Mouse (Mus musculus): ENCODE measurements around the gene Ncor2.

DNA sequence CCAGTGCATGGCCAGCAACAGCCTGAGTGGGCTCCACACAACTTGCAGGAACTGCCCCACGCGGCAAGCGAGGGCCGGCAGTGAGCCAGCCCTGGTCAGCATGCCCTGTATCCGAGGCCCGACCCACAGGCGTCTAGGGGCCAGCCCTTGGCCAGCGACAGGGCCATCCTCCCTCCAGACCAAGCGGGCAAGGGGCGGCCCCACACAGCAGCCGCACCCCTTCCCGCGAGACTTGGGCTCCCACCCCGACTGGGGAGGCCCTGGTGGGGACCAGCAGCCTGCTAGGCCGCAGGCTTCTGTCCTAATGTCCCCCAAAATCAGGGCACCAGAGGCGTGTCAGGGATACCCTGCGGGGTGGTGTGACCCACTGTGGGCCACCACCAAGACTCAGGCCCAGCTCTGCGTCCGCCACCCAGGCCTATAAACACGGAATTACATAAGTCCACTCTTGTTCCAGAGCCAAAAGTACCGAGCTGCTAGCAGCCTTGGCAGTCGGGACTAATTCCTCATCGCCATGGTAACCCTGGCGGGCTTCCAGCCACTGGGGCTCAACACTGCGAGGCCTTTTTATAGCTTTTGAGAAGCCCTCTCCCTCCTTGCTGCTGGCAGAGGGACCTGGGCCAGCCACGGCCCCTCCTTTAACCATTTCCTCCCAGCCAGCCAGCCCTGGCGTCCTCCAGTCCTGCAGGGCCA, 38.0 kb downstream of the Ncor2 start:
- TF ChIP-seq CTCF (IDR thresholded peaks at IDR 0.05 in 2 of 3, conservative IDR thresholded peaks at IDR 0.05 in 1 of 3; ENCODE audit: control insufficient read depth in 1 of 3, insufficient read depth in 1 of 3, low read depth in 2 of 3, low read length in 3 of 3, poor library complexity in 1 of 3, severe bottlenecking in 1 of 3) = no peak
- no peak for TF ChIP-seq USF2 (IDR thresholded peaks at IDR 0.05; ENCODE audit: borderline replicate concordance in 1 of 2, insufficient read depth in 1 of 2, low read depth in 1 of 2, low read length in 2 of 2)
- no peak for TF ChIP-seq MAZ (IDR thresholded peaks at IDR 0.05; ENCODE audit: low read depth, low read length)
- TF ChIP-seq POLR2AphosphoS5 (IDR thresholded peaks at IDR 0.05; ENCODE audit: borderline replicate concordance, low read depth, low read length) = no peak
- no peak; a peak in 1 of 4 replicates for TF ChIP-seq POLR2A (IDR thresholded peaks at IDR 0.05; ENCODE audit: control insufficient read depth in 1 of 2, insufficient read depth in 1 of 2, low read depth in 1 of 2, low read length in 2 of 2, poor library complexity in 1 of 2)
